Mouse (Mus musculus) ES-Bruce4 (cell line): Measurements from ENCODE around the gene Ap3b2.

Experiments
- CTCF ChIP-seq: IDR thresholded peaks from one replicate; pipeline ENCODE4 v1.8.1; 2011; ENCODE audit warnings: low read depth, low read length
- POLR2A ChIP-seq: IDR thresholded peaks from one replicate; pipeline ENCODE4 v1.8.1; 2011; ENCODE audit warnings: low read length; ENCODE audit not compliant: insufficient read depth

GRCm38 (mm10) chr7:81479531-81480090, 14.1 kb downstream of the Ap3b2 start:
- TF ChIP-seq POLR2A (no peak), CTCF (no peak)
